Mouse (Mus musculus) hindbrain, embryonic 13.5 days (tissue): ENCODE results near the gene Degs2. TPM values are rescaled to one million over a fixed set of nuclear protein-coding genes. Genes with fewer than 3 reads are reported as not detected.
A peak's percentile ranks its signal among the peaks of the same experiment; 100 is the strongest.

ENCODE experiments used
- ATAC-seq: fragments of 200-750 bp; cut with Nextera tagmentation; 2 replicates; pipeline ENCODE4 v1.8.0; 2017; ENCODE audit warnings: moderate TSS enrichment; ENCODE audit not compliant: low FRiP score
- H3K27ac ChIP-seq: fragments of 300-500 bp; sonication (generic); 2 replicates; pipeline ENCODE4 v1.5.1; 2015; ENCODE audit warnings: inconsistent platforms, mild to moderate bottlenecking, moderate library complexity
- H3K27me3 ChIP-seq: fragments of 300-500 bp; sonication (generic); 2 replicates; pipeline ENCODE4 v1.6.1; 2015; ENCODE audit warnings: mild to moderate bottlenecking, inconsistent platforms
- H3K36me3 ChIP-seq: fragments of 300-500 bp; sonication (generic); 2 replicates; pipeline ENCODE4 v1.6.1; 2015; ENCODE audit warnings: mild to moderate bottlenecking, inconsistent platforms
- H3K4me1 ChIP-seq: fragments of 300-500 bp; sonication (generic); replicated peaks from 2 replicates; pipeline ENCODE4 v1.6.1; 2015; ENCODE audit warnings: inconsistent platforms
- H3K4me2 ChIP-seq: fragments of 300-500 bp; sonication (generic); 2 replicates; pipeline ENCODE4 v1.6.1; 2015; ENCODE audit warnings: inconsistent platforms, mild to moderate bottlenecking, moderate library complexity
- H3K4me3 ChIP-seq: fragments of 300-500 bp; sonication (generic); 2 replicates; pipeline ENCODE4 v1.5.1; 2015; ENCODE audit warnings: mild to moderate bottlenecking, inconsistent platforms
- H3K9ac ChIP-seq: fragments of 300-500 bp; sonication (generic); 2 replicates; pipeline ENCODE4 v1.6.1; 2015; ENCODE audit warnings: mild to moderate bottlenecking, inconsistent platforms
- H3K9me3 ChIP-seq: fragments of 300-500 bp; sonication (generic); 2 replicates; pipeline ENCODE4 v1.6.1; 2016; ENCODE audit warnings: inconsistent platforms
- WGBS: fragments of 180-500 bp; shearing (Covaris S2); methylation state at CpG from one replicate; pipeline ENCODE4 v1.1.7; 2015; 5-methylcytosine and 5-hydroxymethylcytosine counted together
- polyA plus RNA-seq: library from polyadenylated mRNA; unstranded; fragments of >200 nt; fragmentation: Nextera tagmentation; extraction: Ambion mirVana; gene quantifications from 2 replicates; pipeline ENCODE4 v1.2.1, GENCODE M21; 2015

Degs2 gene
- polyA plus RNA-seq, 1 experiment from 2014 or later, result 3.6 TPM

- Histone ChIP-seq H3K4me3 (no peak overlapping the region), H3K27me3 (no peaks in the 10 kb centered on the region), H3K9me3 (no peaks in the 10 kb centered on the region), H3K4me1 (no peaks in the 10 kb centered on the region), H3K9ac (no peak overlapping the region), H3K36me3 (peaks cover 86% of the 10 kb centered on the region), H3K4me2 (no peak overlapping the region), H3K27ac (no peak overlapping the region)
- WGBS, result 97% methylated on average over 2 of the region's 2 CpGs
- no peak for ATAC-seq
Measured at GRCm38 (mm10) chr12:108674916-108675315, 27.2 kb downstream of the Degs2 start.

- no peaks in the 10 kb centered on the region for H3K4me1 ChIP-seq
- H3K4me2 ChIP-seq, result no peak overlapping the region
- H3K27ac ChIP-seq, result no peak overlapping the region
- H3K27me3 ChIP-seq, result no peaks in the 10 kb centered on the region
- ATAC-seq, result no peak
- peaks cover 86% of the 10 kb centered on the region for H3K36me3 ChIP-seq
- WGBS, result 90% methylated on average over 4 of the region's 4 CpGs
- no peak overlapping the region for H3K4me3 ChIP-seq
- no peak overlapping the region for H3K9ac ChIP-seq
- no peaks in the 10 kb centered on the region for H3K9me3 ChIP-seq
Measured at GRCm38 (mm10) chr12:108674502-108674901, 27.6 kb downstream of the Degs2 start.

DNA sequence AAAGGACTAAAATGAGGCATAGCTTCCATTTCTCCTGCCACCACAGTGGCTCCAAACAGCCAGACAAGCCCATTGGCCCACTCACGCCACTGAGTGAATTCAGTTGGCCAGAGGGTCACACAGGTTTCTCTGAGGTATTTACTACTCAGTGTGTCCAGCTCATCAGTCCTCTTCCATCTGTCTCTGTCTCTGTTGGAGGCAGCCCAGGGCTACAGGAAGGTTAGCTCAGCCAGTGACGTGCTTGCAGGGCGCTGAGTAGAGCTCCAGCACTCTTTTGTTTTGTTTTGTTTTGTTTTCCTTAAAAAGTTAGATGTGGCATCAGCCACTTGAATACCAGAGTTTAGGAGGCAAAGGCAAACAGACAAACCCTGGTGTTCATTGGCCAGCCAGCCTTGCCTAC lies 28.6 kb downstream of the Degs2 start:
- no peak for ATAC-seq
- H3K4me2 ChIP-seq, result no peak overlapping the region
- H3K27me3 ChIP-seq, result no peaks in the 10 kb centered on the region
- H3K9ac ChIP-seq, result no peak overlapping the region
- WGBS, result 67% methylated on average over 3 of the region's 3 CpGs
- no peak overlapping the region for H3K4me3 ChIP-seq
- peaks cover 79% of the 10 kb centered on the region for H3K36me3 ChIP-seq
- no peak overlapping the region for H3K27ac ChIP-seq
- H3K9me3 ChIP-seq, result no peaks in the 10 kb centered on the region
- H3K4me1 ChIP-seq, result 0 out of 2 replicates have a peak, but pooled peaks cover 4% of the 10 kb centered on the region

- peaks cover 10% of the 10 kb centered on the region for H3K4me1 ChIP-seq
- 86% methylated on average over 4 of the region's 4 CpGs for whole genome bisulfite sequencing
- no peak for ATAC-seq
- H3K4me2 ChIP-seq, result no peak overlapping the region
- no peaks in the 10 kb centered on the region for H3K27me3 ChIP-seq
- no peak overlapping the region for H3K4me3 ChIP-seq
- peaks cover 76% of the 10 kb centered on the region for H3K36me3 ChIP-seq
- H3K9ac ChIP-seq, result no peak overlapping the region
- H3K27ac ChIP-seq, result no peak overlapping the region
- no peaks in the 10 kb centered on the region for H3K9me3 ChIP-seq
Measured at GRCm38 (mm10) chr12:108672908-108673307, 29.2 kb downstream of the Degs2 start.

GRCm38 (mm10) chr12:108671541-108671940 lies 30.6 kb downstream of the Degs2 start:
- WGBS, result 92% methylated on average over 2 of the region's 2 CpGs
- Histone ChIP-seq H3K4me3 (no peak overlapping the region), H3K9ac (no peak overlapping the region), H3K9me3 (no peaks in the 10 kb centered on the region), H3K4me1 (peaks cover 21% of the 10 kb centered on the region), H3K27ac (no peak overlapping the region), H3K36me3 (peaks cover 70% of the 10 kb centered on the region), H3K27me3 (no peaks in the 10 kb centered on the region), H3K4me2 (no peak overlapping the region)
- no peak for ATAC-seq

DNA sequence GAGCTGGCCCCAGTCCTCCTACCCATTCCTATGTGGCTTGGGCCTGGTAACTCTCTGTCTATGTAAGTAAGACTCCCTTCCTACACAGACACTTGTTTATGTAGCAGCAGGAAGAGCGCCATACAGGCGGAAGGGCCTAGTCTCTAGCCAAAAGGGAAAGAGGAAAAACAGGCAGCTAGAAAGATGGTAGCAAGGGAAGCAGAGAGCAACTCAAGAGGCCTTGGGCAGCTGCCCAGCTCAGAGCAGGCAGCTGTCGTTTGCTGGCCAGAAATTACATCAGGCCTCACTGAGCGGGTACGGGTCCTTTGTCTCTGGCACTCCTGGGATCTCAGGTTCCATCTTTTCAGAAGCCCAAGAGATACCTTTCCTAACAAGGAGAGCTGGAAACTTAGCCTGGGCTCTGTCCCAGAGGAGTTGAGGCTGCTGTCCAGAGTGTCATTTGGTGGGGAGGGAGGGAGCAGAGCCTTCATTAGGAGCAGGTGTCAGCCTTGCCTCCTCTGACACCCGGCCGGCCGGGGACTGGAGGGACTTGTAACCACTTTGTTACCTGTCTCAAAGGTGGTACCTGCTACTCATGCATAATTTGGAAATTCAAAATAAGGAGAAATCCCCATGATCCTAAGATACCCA lies 33.4 kb downstream of the Degs2 start:
- Histone ChIP-seq H3K4me3 (no peak overlapping the region), H3K27ac (peak overlapping the region; percentile 68), H3K4me2 (no peak overlapping the region), H3K9me3 (no peaks in the 10 kb centered on the region), H3K4me1 (peaks cover 25% of the 10 kb centered on the region), H3K27me3 (no peaks in the 10 kb centered on the region), H3K36me3 (peaks cover 56% of the 10 kb centered on the region), H3K9ac (no peak overlapping the region)
- WGBS, result 79% methylated on average over 8 of the region's 8 CpGs
- no peak for ATAC-seq

DNA sequence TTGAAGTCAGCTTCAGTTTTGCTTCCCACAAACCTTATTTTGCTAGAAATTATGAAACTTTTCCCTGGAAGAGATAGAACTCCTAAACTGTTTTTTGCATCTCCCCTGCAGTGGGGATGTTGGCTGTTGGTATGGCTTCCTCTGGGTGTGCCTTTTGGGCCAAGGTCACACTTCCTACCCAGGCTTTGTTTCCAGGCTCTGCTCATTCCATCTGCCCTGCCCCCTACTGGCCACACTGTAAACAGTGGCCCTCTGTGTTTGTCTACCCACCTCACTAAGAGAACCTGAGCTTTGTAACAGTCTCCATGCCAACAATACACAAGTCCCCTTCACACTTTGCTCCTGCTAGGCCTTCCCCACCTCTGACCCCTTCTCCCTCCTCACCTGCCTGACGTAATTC lies 44.8 kb downstream of the Degs2 start:
- WGBS, result 90% methylated on average over 1 of the region's 1 CpGs
- H3K27ac ChIP-seq, result no peak overlapping the region
- ATAC-seq, result no peak

GRCm38 (mm10) chr12:108653358-108654335 lies 48.5 kb downstream of the Degs2 start:
- H3K9ac ChIP-seq, result no peak overlapping the region
- peaks cover 78% of the 10 kb centered on the region for H3K36me3 ChIP-seq
- ATAC-seq, result no peak
- WGBS, result 89% methylated on average over 11 of the region's 11 CpGs
- H3K4me3 ChIP-seq, result no peak overlapping the region
- H3K4me1 ChIP-seq, result no peaks in the 10 kb centered on the region; the same call in 1 of the 2 replicates
- no peaks in the 10 kb centered on the region for H3K9me3 ChIP-seq
- H3K27me3 ChIP-seq, result no peaks in the 10 kb centered on the region
- H3K27ac ChIP-seq, result no peak overlapping the region
- no peak overlapping the region for H3K4me2 ChIP-seq

More for the DNA sequence above, 44.8 kb downstream of the Degs2 start:
- Histone ChIP-seq H3K4me2 (no peak overlapping the region), H3K9me3 (no peaks in the 10 kb centered on the region), H3K4me1 (no peaks in the 10 kb centered on the region; the same call in 1 of the 2 replicates), H3K27me3 (no peaks in the 10 kb centered on the region), H3K4me3 (no peak overlapping the region), H3K36me3 (peaks cover 67% of the 10 kb centered on the region), H3K9ac (no peak overlapping the region)

- Histone ChIP-seq H3K27me3 (no peaks in the 10 kb centered on the region), H3K36me3 (peaks cover 73% of the 10 kb centered on the region)
- 67% methylated on average over 7 of the region's 7 CpGs for WGBS
Measured at GRCm38 (mm10) chr12:108651053-108651660, 51.0 kb downstream of the Degs2 start.

DNA sequence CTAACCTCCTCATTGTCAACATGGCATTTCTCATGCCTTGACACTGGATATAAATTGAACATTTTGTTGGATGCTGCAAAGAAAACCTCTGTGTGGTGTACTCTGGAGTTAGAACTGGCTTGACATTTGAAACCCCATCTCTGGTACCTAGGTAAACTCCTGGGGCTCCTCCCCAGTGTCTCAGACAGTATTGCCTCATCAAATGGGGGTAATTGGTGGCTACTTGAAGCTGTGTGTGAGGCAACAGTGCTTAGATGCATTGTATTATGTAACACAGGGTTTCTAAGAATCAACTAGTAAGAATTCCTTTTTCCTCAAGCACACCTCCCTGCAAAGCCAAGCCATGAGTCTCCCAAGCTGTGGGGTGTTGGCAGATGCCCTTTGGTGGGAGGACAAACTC lies 54.3 kb downstream of the Degs2 start:
- Histone ChIP-seq H3K4me2 (no peak overlapping the region), H3K4me3 (no peak overlapping the region), H3K27me3 (no peaks in the 10 kb centered on the region), H3K9me3 (no peaks in the 10 kb centered on the region), H3K27ac (no peak overlapping the region), H3K9ac (no peak overlapping the region), H3K4me1 (peaks cover 8% of the 10 kb centered on the region; the same call in 1 of the 2 replicates), H3K36me3 (peaks cover 53% of the 10 kb centered on the region)
- ATAC-seq, result no peak

More at GRCm38 (mm10) chr12:108651053-108651660, 51.0 kb downstream of the Degs2 start:
- peaks cover under 1% of the 10 kb centered on the region; the same call in 1 of the 2 replicates for H3K4me1 ChIP-seq
- no peaks in the 10 kb centered on the region for H3K9me3 ChIP-seq
- no peak overlapping the region for H3K9ac ChIP-seq
- no peak overlapping the region for H3K4me2 ChIP-seq
- H3K4me3 ChIP-seq, result no peak overlapping the region
- ATAC-seq, result no peak
- H3K27ac ChIP-seq, result no peak overlapping the region

- Histone ChIP-seq H3K4me3 (no peak overlapping the region), H3K9ac (no peak overlapping the region), H3K27me3 (no peaks in the 10 kb centered on the region), H3K4me1 (peaks cover 8% of the 10 kb centered on the region; the same call in 1 of the 2 replicates), H3K27ac (no peak overlapping the region), H3K9me3 (no peaks in the 10 kb centered on the region), H3K36me3 (peaks cover 37% of the 10 kb centered on the region), H3K4me2 (no peak overlapping the region)
- 100% methylated on average over 1 of the region's 1 CpGs for WGBS
- no peak for ATAC-seq
Measured at GRCm38 (mm10) chr12:108646234-108646633, 55.9 kb downstream of the Degs2 start.

GRCm38 (mm10) chr12:108642019-108642418 lies 60.1 kb downstream of the Degs2 start:
- Histone ChIP-seq H3K27ac (no peak overlapping the region), H3K9ac (no peak overlapping the region), H3K9me3 (no peaks in the 10 kb centered on the region), H3K4me1 (peaks cover 27% of the 10 kb centered on the region; the same call in 1 of the 2 replicates), H3K4me2 (no peak overlapping the region), H3K4me3 (no peak overlapping the region), H3K27me3 (no peaks in the 10 kb centered on the region), H3K36me3 (0 out of 2 replicates have a peak, but pooled peaks cover 9% of the 10 kb centered on the region)
- ATAC-seq, result no peak
- 91% methylated on average over 3 of the region's 3 CpGs for WGBS
